Mouse (Mus musculus) cortical plate, adult 2 months (tissue): ENCODE measurements at regions not wholly inside any gene's neighbourhood (a gene's known extent, or its start where the extent isn't known, plus 50 kb on each side); places are given as distances from the start of the nearest gene placed in this dataset.

ENCODE experiments used
- CTCF ChIP-seq: fragments of 200-500 bp; IDR thresholded peaks from 2 replicates; pipeline ENCODE4 v1.5.1; 2011; ENCODE audit warnings: mild to moderate bottlenecking, control low read depth, low read length; ENCODE audit not compliant: insufficient read depth; ENCODE audit errors: extremely low read depth
- POLR2A ChIP-seq: fragments of 200-500 bp; IDR thresholded peaks from 2 replicates; pipeline ENCODE4 v1.6.1; 2011; ENCODE audit warnings: mild to moderate bottlenecking, low read length, control low read depth; ENCODE audit not compliant: insufficient read depth; ENCODE audit errors: extremely low read depth

GRCm38 (mm10) chr15:96213541-96214312 is 73.6 kb upstream of the Arid2 start:
- TF ChIP-seq POLR2A (no peak), CTCF (no peak)
